Mouse (Mus musculus): ENCODE measurements at regions not wholly inside any gene's neighbourhood (a gene's known extent, or its start where the extent isn't known, plus 50 kb on each side); places are given as distances from the start of the nearest gene placed in this dataset.

DNA sequence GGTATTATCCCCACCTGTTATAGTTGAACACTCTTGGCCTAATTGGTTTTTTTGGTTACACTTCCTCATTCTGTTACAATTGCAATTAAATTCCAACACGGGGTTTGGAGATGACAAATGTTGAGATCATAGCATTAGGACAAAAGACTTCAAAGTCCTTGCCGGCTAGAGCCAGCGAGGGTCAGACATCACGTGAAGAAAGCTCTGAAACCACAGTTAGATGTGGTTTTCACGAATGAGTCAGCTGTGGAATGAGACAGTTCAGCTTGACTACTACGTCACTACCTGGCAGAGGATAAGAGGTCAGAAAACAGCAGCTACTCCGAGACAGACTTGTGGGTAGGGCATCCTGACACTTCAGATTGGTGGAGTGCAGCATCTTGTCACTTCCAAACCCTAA, 55.5 kb upstream of the Trio start:
- H3K4me3 ChIP-seq (ENCODE audit: low read depth, low read length), result no peak overlapping the region
- DNase-seq (ENCODE audit: low spot score), result no peak

DNA sequence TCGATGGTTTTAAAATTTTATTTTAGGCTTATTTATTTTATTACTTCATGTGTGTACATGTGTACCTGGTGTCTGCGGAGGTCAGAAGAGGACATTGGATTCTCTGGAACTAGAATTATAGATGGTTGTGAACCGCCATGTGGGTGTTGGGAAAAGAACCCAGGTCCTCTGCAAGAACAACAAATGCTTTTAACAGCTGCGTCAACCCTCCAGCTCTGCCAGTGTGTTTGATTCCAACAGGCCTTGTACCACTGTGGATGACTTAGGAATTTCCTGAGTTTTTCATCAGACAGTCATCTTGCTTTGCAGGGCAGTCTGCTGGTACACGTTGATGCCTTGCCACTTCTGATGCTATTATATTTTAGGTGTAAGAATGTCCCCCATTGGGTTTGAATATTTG, 56.8 kb upstream of the Trio start:
- H3K27ac ChIP-seq (ENCODE audit: low read depth, low read length), result no peak overlapping the region
- no peak overlapping the region for H3K9ac ChIP-seq (ENCODE audit: low read length)
- no peaks in the 10 kb centered on the region for H3K36me3 ChIP-seq (ENCODE audit: control insufficient read depth, insufficient read depth, low read length)
- no peak for ATAC-seq
- no peak overlapping the region for H3K4me2 ChIP-seq (ENCODE audit: low read length)
- DNase-seq (ENCODE audit: low spot score), result no peak
- H3K9me3 ChIP-seq (replicated peaks; ENCODE audit: control insufficient read depth, low read length), result no peaks in the 10 kb centered on the region
- 89% methylated on average over 5 of the region's 5 CpGs for whole genome bisulfite sequencing
- H3K4me3 ChIP-seq (ENCODE audit: low read depth, low read length), result no peak overlapping the region
- H3K27me3 ChIP-seq (replicated peaks; ENCODE audit: control insufficient read depth, insufficient read depth, low read length), result no peaks in the 10 kb centered on the region
- H3K4me1 ChIP-seq (ENCODE audit: control insufficient read depth, insufficient read depth, low read length), result no peaks in the 10 kb centered on the region

More for the DNA sequence above, 55.5 kb upstream of the Trio start:
- Histone ChIP-seq H3K36me3 (ENCODE audit: control insufficient read depth, insufficient read depth, low read length) (no peaks in the 10 kb centered on the region), H3K9me3 (replicated peaks; ENCODE audit: control insufficient read depth, low read length) (no peaks in the 10 kb centered on the region), H3K4me2 (ENCODE audit: low read length) (no peak overlapping the region), H3K4me1 (ENCODE audit: control insufficient read depth, insufficient read depth, low read length) (no peaks in the 10 kb centered on the region), H3K27ac (ENCODE audit: low read depth, low read length) (no peak overlapping the region), H3K27me3 (replicated peaks; ENCODE audit: control insufficient read depth, insufficient read depth, low read length) (no peaks in the 10 kb centered on the region), H3K9ac (ENCODE audit: low read length) (no peak overlapping the region)
- WGBS, result 79% methylated on average over 7 of the region's 7 CpGs
- no peak for ATAC-seq

DNA sequence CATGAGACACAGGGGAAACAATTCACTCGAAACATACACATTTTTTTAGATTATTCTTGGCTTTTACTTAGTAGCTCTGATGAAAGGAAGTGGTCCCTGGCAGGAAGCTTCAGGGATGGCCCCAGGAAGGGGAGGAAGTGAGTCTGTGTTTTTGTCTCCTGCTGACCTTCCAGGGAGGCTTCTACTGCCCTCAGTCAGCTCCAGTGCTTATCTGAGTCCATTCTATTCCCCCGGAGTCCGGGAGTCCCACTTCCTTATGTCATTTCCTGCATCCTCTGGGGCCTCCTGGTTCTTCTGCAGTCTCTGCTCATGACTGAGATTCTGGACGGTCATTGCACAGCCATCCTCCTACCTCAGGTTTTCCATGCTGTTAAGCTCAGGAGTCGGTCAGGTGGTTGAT, 80.3 kb upstream of the Trio start:
- H3K36me3 ChIP-seq (ENCODE audit: control insufficient read depth, insufficient read depth, low read length), result no peaks in the 10 kb centered on the region
- no peak overlapping the region for H3K9ac ChIP-seq (ENCODE audit: low read length)
- H3K9me3 ChIP-seq (replicated peaks; ENCODE audit: control insufficient read depth, low read length), result no peaks in the 10 kb centered on the region
- ATAC-seq (no peak), DNase-seq (ENCODE audit: low spot score) (no peak)
- H3K27me3 ChIP-seq (replicated peaks; ENCODE audit: control insufficient read depth, insufficient read depth, low read length), result no peaks in the 10 kb centered on the region
- H3K27ac ChIP-seq (ENCODE audit: low read depth, low read length), result no peak overlapping the region
- no peaks in the 10 kb centered on the region; the same call in 1 of the 2 replicates for H3K4me1 ChIP-seq (ENCODE audit: control insufficient read depth, insufficient read depth, low read length)
- H3K4me2 ChIP-seq (ENCODE audit: low read length), result no peak overlapping the region
- no peak overlapping the region for H3K4me3 ChIP-seq (ENCODE audit: low read depth, low read length)
- WGBS, result 90% methylated on average over 5 of the region's 5 CpGs

DNA sequence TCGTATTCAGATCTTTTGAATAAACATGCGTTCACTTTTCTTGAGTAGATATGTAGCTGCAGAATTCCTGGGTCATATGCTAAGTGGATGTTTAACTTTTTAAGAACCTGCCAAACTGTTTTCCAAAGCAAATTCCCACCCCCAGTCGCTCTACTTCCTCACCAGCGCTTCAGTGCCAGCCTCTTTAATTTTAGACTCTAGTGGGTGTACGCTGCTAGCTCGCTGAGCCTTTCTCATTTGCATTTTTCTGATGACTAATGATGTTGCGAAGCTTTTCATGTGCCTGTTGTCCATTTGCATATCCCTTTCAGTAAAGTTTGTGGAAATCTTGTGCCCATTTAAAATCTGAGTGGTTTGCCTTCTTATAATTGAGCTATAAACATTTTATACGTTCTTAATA, 84.3 kb upstream of the Trio start:
- Histone ChIP-seq H3K9me3 (replicated peaks; ENCODE audit: control insufficient read depth, low read length) (no peaks in the 10 kb centered on the region), H3K9ac (ENCODE audit: low read length) (no peak overlapping the region), H3K4me1 (ENCODE audit: control insufficient read depth, insufficient read depth, low read length) (no peaks in the 10 kb centered on the region; the same call in 1 of the 2 replicates), H3K27ac (ENCODE audit: low read depth, low read length) (no peak overlapping the region), H3K4me3 (ENCODE audit: low read depth, low read length) (no peak overlapping the region), H3K36me3 (ENCODE audit: control insufficient read depth, insufficient read depth, low read length) (no peaks in the 10 kb centered on the region), H3K27me3 (replicated peaks; ENCODE audit: control insufficient read depth, insufficient read depth, low read length) (no peaks in the 10 kb centered on the region), H3K4me2 (ENCODE audit: low read length) (no peak overlapping the region; the same call in 1 of the 2 replicates)
- 10% methylated on average over 8 of the region's 8 CpGs for WGBS
- ATAC-seq, result peak; percentile 93
- peak; percentile 83 for DNase-seq (ENCODE audit: low spot score)

DNA sequence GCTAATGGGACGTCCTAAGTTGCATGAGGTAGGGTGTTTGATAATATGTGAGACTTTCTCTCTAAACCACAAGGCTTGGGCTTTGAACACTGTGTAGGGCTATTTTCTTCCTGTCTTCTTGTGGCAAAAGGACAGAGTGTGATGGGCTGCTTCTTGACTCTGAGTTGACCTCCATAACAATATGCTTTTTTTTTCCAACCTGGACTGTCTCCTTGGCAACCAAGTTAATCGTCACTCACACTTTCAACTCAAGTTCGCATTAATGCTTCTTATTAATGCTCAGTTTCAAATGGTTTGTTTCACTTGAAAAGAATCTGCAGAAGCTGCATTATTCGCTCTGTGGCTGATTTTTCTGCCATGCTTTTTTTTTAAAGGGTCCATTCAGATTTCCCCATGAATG, 87.8 kb upstream of the Trio start:
- DNase-seq (ENCODE audit: low spot score) (no peak), ATAC-seq (no peak)
- Histone ChIP-seq H3K4me1 (ENCODE audit: control insufficient read depth, insufficient read depth, low read length) (no peaks in the 10 kb centered on the region; the same call in 1 of the 2 replicates), H3K27me3 (replicated peaks; ENCODE audit: control insufficient read depth, insufficient read depth, low read length) (no peaks in the 10 kb centered on the region), H3K27ac (ENCODE audit: low read depth, low read length) (no peak overlapping the region), H3K36me3 (ENCODE audit: control insufficient read depth, insufficient read depth, low read length) (no peaks in the 10 kb centered on the region), H3K4me3 (ENCODE audit: low read depth, low read length) (no peak overlapping the region), H3K4me2 (ENCODE audit: low read length) (no peak overlapping the region), H3K9ac (ENCODE audit: low read length) (no peak overlapping the region), H3K9me3 (replicated peaks; ENCODE audit: control insufficient read depth, low read length) (no peaks in the 10 kb centered on the region)
- WGBS, result 43% methylated on average over 4 of the region's 4 CpGs

DNA sequence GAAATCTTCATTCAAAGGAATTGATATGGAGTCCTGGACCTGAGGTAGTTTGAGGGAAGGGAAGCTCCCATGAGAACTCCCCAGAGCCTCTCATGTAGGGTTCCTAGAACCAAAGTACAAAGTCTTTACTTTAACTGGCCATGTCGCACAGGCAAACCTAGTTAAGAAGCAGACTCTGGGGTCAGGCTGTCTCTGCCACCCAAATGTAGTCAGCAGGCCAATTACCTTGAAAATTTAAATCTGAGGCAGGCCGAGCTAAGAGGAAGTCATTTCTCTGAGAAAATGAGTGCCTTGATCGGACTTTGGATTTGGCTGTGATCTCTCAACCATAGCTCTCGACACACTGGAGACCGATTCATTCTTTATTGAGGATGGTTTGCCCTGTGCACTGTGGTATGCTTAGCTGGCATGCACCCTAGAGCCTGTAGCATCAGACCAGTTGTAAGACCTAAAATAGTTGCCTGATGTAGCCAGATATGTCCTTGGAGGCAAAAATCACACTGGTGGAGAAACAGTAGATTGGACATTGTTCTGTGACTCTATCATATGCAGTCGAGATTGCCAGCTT, 88.6 kb upstream of the Trio start:
- DNase-seq (ENCODE audit: low spot score) (no peak), ATAC-seq (no peak)
- H3K27ac ChIP-seq (ENCODE audit: low read depth, low read length), result no peak overlapping the region
- no peak overlapping the region for H3K9ac ChIP-seq (ENCODE audit: low read length)
- H3K36me3 ChIP-seq (ENCODE audit: control insufficient read depth, insufficient read depth, low read length), result no peaks in the 10 kb centered on the region
- no peak overlapping the region for H3K4me2 ChIP-seq (ENCODE audit: low read length)
- 91% methylated on average over 6 of the region's 6 CpGs for WGBS
- no peaks in the 10 kb centered on the region for H3K9me3 ChIP-seq (replicated peaks; ENCODE audit: control insufficient read depth, low read length)
- no peaks in the 10 kb centered on the region; the same call in 1 of the 2 replicates for H3K4me1 ChIP-seq (ENCODE audit: control insufficient read depth, insufficient read depth, low read length)
- no peaks in the 10 kb centered on the region for H3K27me3 ChIP-seq (replicated peaks; ENCODE audit: control insufficient read depth, insufficient read depth, low read length)
- no peak overlapping the region for H3K4me3 ChIP-seq (ENCODE audit: low read depth, low read length)

DNA sequence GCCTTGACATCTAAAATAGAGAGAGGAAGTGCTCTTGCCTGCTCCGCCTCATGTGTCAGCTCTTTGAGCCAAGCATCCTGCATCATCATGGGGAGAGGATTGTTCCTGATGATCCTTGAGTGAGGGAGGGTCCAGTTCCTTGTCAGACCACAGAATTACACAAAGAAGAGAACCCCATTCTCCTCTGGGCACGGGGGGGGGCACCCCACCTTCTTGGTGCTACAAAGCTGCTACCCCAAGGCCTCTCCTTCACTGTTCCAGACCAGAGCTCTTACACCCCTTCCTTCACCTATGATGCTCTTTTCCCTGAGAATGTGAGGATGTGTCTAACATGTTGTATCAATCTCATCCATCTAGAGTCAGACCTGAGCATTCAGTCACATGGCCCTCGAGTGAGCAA, 76.7 kb upstream of the Dnah5 start:
- Histone ChIP-seq H3K27ac (ENCODE audit: low read depth, low read length) (no peak overlapping the region), H3K4me2 (ENCODE audit: low read length) (no peak overlapping the region), H3K9me3 (replicated peaks; ENCODE audit: control insufficient read depth, low read length) (no peaks in the 10 kb centered on the region), H3K36me3 (ENCODE audit: control insufficient read depth, insufficient read depth, low read length) (no peaks in the 10 kb centered on the region), H3K27me3 (replicated peaks; ENCODE audit: control insufficient read depth, insufficient read depth, low read length) (no peaks in the 10 kb centered on the region), H3K9ac (ENCODE audit: low read length) (no peak overlapping the region), H3K4me1 (ENCODE audit: control insufficient read depth, insufficient read depth, low read length) (no peaks in the 10 kb centered on the region), H3K4me3 (ENCODE audit: low read depth, low read length) (no peak overlapping the region)
- DNase-seq (ENCODE audit: low spot score) (no peak), ATAC-seq (no peak)
- WGBS, result 84% methylated on average over 3 of the region's 3 CpGs

DNA sequence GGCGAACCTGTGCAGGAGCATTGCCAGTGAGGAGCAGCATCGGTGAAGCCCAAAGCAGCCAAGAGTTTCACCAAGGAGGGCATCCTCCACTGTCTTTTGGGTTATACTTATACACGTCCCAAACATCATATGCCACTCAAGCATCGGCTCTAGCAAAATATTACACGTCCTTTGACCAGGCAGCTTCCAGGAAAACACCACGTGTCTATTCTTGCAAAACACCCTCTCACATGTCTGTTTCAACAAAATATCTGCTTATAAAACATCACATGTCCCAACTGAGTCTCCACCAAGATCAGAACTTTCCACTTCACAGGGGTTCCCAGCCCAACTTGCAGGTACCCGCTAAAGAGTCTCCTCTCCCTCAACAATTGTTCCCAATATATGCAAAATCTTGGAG, 74.0 kb upstream of the Dnah5 start:
- WGBS, result 94% methylated on average over 7 of the region's 7 CpGs
- Histone ChIP-seq H3K36me3 (ENCODE audit: control insufficient read depth, insufficient read depth, low read length) (no peaks in the 10 kb centered on the region), H3K9me3 (replicated peaks; ENCODE audit: control insufficient read depth, low read length) (no peaks in the 10 kb centered on the region), H3K9ac (ENCODE audit: low read length) (no peak overlapping the region), H3K4me3 (ENCODE audit: low read depth, low read length) (no peak overlapping the region), H3K4me1 (ENCODE audit: control insufficient read depth, insufficient read depth, low read length) (peaks cover 2% of the 10 kb centered on the region; the same call in 1 of the 2 replicates), H3K27ac (ENCODE audit: low read depth, low read length) (no peak overlapping the region), H3K4me2 (ENCODE audit: low read length) (no peak overlapping the region), H3K27me3 (replicated peaks; ENCODE audit: control insufficient read depth, insufficient read depth, low read length) (no peaks in the 10 kb centered on the region)
- DNase-seq (ENCODE audit: low spot score), result no peak
- no peak for ATAC-seq

DNA sequence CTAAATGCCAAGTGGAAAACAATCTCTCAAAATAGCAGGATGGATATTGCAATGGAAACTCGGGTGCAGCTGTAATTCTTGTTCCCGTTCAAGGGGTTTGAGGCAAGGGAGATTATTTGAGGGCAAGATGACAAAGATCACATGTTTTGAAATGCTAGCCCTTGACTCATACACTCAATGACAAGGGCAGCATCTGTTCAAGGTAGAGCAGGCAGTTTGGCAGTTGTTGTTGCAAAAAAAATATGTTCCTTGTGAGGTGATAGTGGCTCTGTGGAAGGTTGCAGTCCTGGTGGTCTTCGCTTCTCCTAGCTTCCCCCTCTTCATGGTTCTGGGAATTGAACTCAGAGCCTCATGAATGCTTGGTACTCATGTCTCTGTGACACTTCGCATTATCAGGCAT, 72.0 kb upstream of the Dnah5 start:
- WGBS, result 88% methylated on average over 4 of the region's 4 CpGs
- ATAC-seq (no peak), DNase-seq (ENCODE audit: low spot score) (no peak)
- H3K4me1 ChIP-seq (ENCODE audit: control insufficient read depth, insufficient read depth, low read length), result peaks cover 2% of the 10 kb centered on the region; the same call in 1 of the 2 replicates
- no peaks in the 10 kb centered on the region for H3K36me3 ChIP-seq (ENCODE audit: control insufficient read depth, insufficient read depth, low read length)
- no peak overlapping the region for H3K4me3 ChIP-seq (ENCODE audit: low read depth, low read length)
- no peak overlapping the region for H3K4me2 ChIP-seq (ENCODE audit: low read length)
- H3K9ac ChIP-seq (ENCODE audit: low read length), result no peak overlapping the region
- H3K27ac ChIP-seq (ENCODE audit: low read depth, low read length), result no peak overlapping the region
- no peaks in the 10 kb centered on the region for H3K9me3 ChIP-seq (replicated peaks; ENCODE audit: control insufficient read depth, low read length)
- H3K27me3 ChIP-seq (replicated peaks; ENCODE audit: control insufficient read depth, insufficient read depth, low read length), result no peaks in the 10 kb centered on the region
